Mouse (Mus musculus) C2C12 (cell line): ENCODE results near the gene Tspan9.

Experiments
- CTCF ChIP-seq: IDR thresholded peaks from one replicate; pipeline ENCODE4 v1.5.1; 2011; ENCODE audit not compliant: control insufficient read depth, insufficient read depth, insufficient read length
- FOSL1 ChIP-seq: IDR thresholded peaks from one replicate; pipeline ENCODE4 v1.8.0; 2011; ENCODE audit warnings: mild to moderate bottlenecking, low read length; ENCODE audit not compliant: poor library complexity, insufficient read depth, severe bottlenecking

- TF ChIP-seq FOSL1 = no peak
- no peak for TF ChIP-seq CTCF
These were observed 113.7 kb downstream of the Tspan9 start for GRCm38 (mm10) chr6:128029517-128030348.
